1 mouse cellular context compared by ENCODE assay signal in the genomic region with DNA sequence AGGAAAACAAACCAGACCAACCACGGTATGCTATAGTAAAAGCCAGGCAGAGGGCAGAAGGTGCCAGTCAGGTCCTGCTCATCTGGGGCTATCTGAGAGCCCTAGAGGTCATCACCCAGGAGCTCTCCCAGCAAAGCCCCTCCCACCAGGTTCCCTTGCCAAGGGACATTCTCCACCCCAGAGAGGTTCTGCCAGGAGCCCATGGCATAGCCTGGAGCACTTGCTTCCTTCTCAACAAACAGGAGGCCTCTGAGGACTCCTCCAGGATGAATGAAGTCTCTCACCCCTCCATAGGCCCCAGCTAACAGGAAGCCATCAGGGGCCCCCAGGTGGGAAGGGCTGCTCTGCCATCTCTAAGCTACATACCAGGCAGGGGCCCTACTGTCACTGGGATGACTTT.
TF ChIP-seq lines count a peak whose summit lies in the region.

No protein-coding gene starts in this region.

TF ChIP-seq in MEL, 35 proteins besides CTCF, POLR2A, EP300 and RAD21 (continued from another document):
- no peak for TF ChIP-seq TAL1 (IDR thresholded peaks at IDR 0.05; ENCODE audit: low read length)
- TF ChIP-seq TCF12 (IDR thresholded peaks at IDR 0.05; ENCODE audit: low read depth, low read length) = no peak
- no peak for TF ChIP-seq BHLHE40 (IDR thresholded peaks at IDR 0.05; ENCODE audit: borderline replicate concordance, low read depth, low read length)
- TF ChIP-seq KAT2A (conservative IDR thresholded peaks at IDR 0.05; ENCODE audit: low read depth, low read length) = no peak
- no peak for TF ChIP-seq ELF1 (IDR thresholded peaks at IDR 0.05; ENCODE audit: low read depth, low read length)
- TF ChIP-seq NRF1 (IDR thresholded peaks at IDR 0.05; ENCODE audit: insufficient read depth, low read depth, low read length, poor library complexity, severe bottlenecking) = no peak
- TF ChIP-seq CHD2 (IDR thresholded peaks at IDR 0.05; ENCODE audit: low read length) = no peak
